Mouse (Mus musculus) adrenal gland, adult 8-10 months (tissue): ENCODE data around the gene Kif22. TPM values are rescaled to one million over a fixed set of nuclear protein-coding genes. Genes with fewer than 3 reads are reported as not detected.

Experiments used
- DNase-seq: peaks from one replicate; pipeline ENCODE4 v3.0.0; 2022
- microRNA-seq, 2 experiments: library from miRNA; unstranded; fragments of <30 nt; microRNA quantifications; one replicate each; pipeline ENCODE4 v1.2.0; 2022
- total RNA-seq, 4 experiments: library from RNA; stranded (reverse); gene quantifications; 2 replicates each; pipeline ENCODE4 v1.2.4; 2022

Kif22 gene
- total RNA-seq, 4 experiments from 2014 or later = 1.5 to 3.6 (median 1.8) TPM

- DNase-seq = no peak
Observed at GRCm38 (mm10) chr7:126983113-126983512, 59.2 kb downstream of the Kif22 start.

GRCm38 (mm10) chr7:126982054-126982453 is 60.2 kb downstream of the Kif22 start:
- DNase-seq = no peak

GRCm38 (mm10) chr7:126981601-126982000 is 60.7 kb downstream of the Kif22 start:
- no peak for DNase-seq

- no peak for DNase-seq
Observed at GRCm38 (mm10) chr7:126978841-126979240, 63.4 kb downstream of the Kif22 start.

Small RNA genes within 50 kb of the gene (microRNA-seq; reads per million reads assigned to microRNA genes)
- 0 reads per million in 2 experiments for gene Gm44343

Other genes with a start within 250 kb of the Kif22 start
- 100 to 1,000 TPM in 1 of 4 experiments, 10 to 100 TPM in 3; 85.9 to 100 (median 94.9) TPM for gene Ppp4c, start 250.0 kb downstream of the Kif22 start, total RNA-seq
- 10 to 100 TPM in 3 of 4 experiments, 1 to 10 TPM in 1; 9.4 to 16.7 (median 13.8) TPM for gene Fam57b, start 244.8 kb downstream of the Kif22 start, total RNA-seq
- not detected for gene 4930451I11Rik, start 210.8 kb downstream of the Kif22 start, total RNA-seq
- gene Doc2a, start 195.1 kb downstream of the Kif22 start, total RNA-seq = 1 to 10 TPM in 2 of 4 experiments, under 1 TPM in 2; 0.15 to 1.4 (median 1.1) TPM
- gene Hirip3, start 180.5 kb downstream of the Kif22 start, total RNA-seq = 10 to 100 TPM in 3 of 4 experiments, 1 to 10 TPM in 1; 8.7 to 21.8 (median 15.2) TPM
- 10 to 100 TPM; 42.7 to 56.2 (median 48.0) TPM for gene Ino80e, start 180.1 kb downstream of the Kif22 start, total RNA-seq
- gene Taok2, start 157.8 kb downstream of the Kif22 start, total RNA-seq = 100 to 1,000 TPM in 2 of 4 experiments, 10 to 100 TPM in 2; 68.1 to 117 (median 94.5) TPM
- gene Tmem219, start 119.6 kb downstream of the Kif22 start, total RNA-seq = 10 to 100 TPM; 29.4 to 48.6 (median 37.2) TPM
- 10 to 100 TPM; 20.9 to 35.2 (median 33.6) TPM for gene Kctd13, start 113.6 kb downstream of the Kif22 start, total RNA-seq
- 1 to 10 TPM; 1.7 to 5.0 (median 3.7) TPM for gene Asphd1, start 92.9 kb downstream of the Kif22 start, total RNA-seq
- gene Sez6l2, start 91.9 kb downstream of the Kif22 start, total RNA-seq = 100 to 1,000 TPM in 3 of 4 experiments, 10 to 100 TPM in 1; 94.1 to 133 (median 117) TPM
- 100 to 1,000 TPM in 3 of 4 experiments, 10 to 100 TPM in 1; 99.2 to 107 (median 103) TPM for gene Cdipt, start 66.6 kb downstream of the Kif22 start, total RNA-seq
- 1 to 10 TPM in 1 of 4 experiments, under 1 TPM in 3; 0.46 to 1.8 (median 0.71) TPM for gene Cdiptos, start 66.4 kb downstream of the Kif22 start, total RNA-seq
- 100 to 1,000 TPM; 117 to 186 (median 125) TPM for gene Mvp, start 27.9 kb downstream of the Kif22 start, total RNA-seq
- 1 to 10 TPM in 1 of 4 experiments, not detected in 3; 1.5 TPM for gene Pagr1b, start 26.0 kb downstream of the Kif22 start, total RNA-seq
- gene Pagr1a, start 25.1 kb downstream of the Kif22 start, total RNA-seq = 10 to 100 TPM in 3 of 4 experiments, 1 to 10 TPM in 1; 7.5 to 36.1 (median 14.3) TPM
- gene Gm42742, start 21.4 kb downstream of the Kif22 start, total RNA-seq = 10 to 100 TPM in 3 of 4 experiments, 1 to 10 TPM in 1; 5.5 to 40.3 (median 28.9) TPM
- 1 to 10 TPM; 2.4 to 8.7 (median 6.4) TPM for gene Prrt2, start 21.3 kb downstream of the Kif22 start, total RNA-seq
- 100 to 1,000 TPM in 3 of 4 experiments, 10 to 100 TPM in 1; 99.9 to 123 (median 111) TPM for gene Maz, start 15.4 kb downstream of the Kif22 start, total RNA-seq
- not detected for gene Zg16, start 44.9 kb upstream of the Kif22 start, total RNA-seq
- gene AI467606, start 48.9 kb upstream of the Kif22 start, total RNA-seq = 1 to 10 TPM; 1.4 to 1.8 (median 1.5) TPM
- gene Qprt, start 79.8 kb upstream of the Kif22 start, total RNA-seq = under 1 TPM; 0.12 to 0.83 (median 0.31) TPM
- gene Spn, start 95.4 kb upstream of the Kif22 start, total RNA-seq = 1 to 10 TPM; 1.2 to 2.0 (median 1.7) TPM
- gene Cd2bp2, start 153.6 kb upstream of the Kif22 start, total RNA-seq = 10 to 100 TPM; 61.9 to 89.2 (median 70.0) TPM
- gene Tbc1d10b, start 166.0 kb upstream of the Kif22 start, total RNA-seq = 10 to 100 TPM; 47.9 to 63.7 (median 57.0) TPM
- gene Mylpf, start 166.4 kb upstream of the Kif22 start, total RNA-seq = 1 to 10 TPM; 2.8 to 6.2 (median 3.7) TPM
- gene Zfp553, start 190.6 kb upstream of the Kif22 start, total RNA-seq = 10 to 100 TPM; 11.6 to 19.5 (median 15.0) TPM
- gene Sept1, start 190.7 kb upstream of the Kif22 start, total RNA-seq = 10 to 100 TPM in 2 of 4 experiments, 1 to 10 TPM in 2; 9.1 to 11.2 (median 10.3) TPM
- gene Zfp771, start 201.8 kb upstream of the Kif22 start, total RNA-seq = 10 to 100 TPM; 32.9 to 46.1 (median 39.7) TPM
- 10 to 100 TPM; 28.2 to 36.5 (median 31.6) TPM for gene Dctpp1, start 218.2 kb upstream of the Kif22 start, total RNA-seq
- gene Sephs2, start 231.6 kb upstream of the Kif22 start, total RNA-seq = 100 to 1,000 TPM in 1 of 4 experiments, 10 to 100 TPM in 3; 44.5 to 105 (median 76.5) TPM